Mouse (Mus musculus): ENCODE results near the gene Trim13.

The Trim13 gene

DNA sequence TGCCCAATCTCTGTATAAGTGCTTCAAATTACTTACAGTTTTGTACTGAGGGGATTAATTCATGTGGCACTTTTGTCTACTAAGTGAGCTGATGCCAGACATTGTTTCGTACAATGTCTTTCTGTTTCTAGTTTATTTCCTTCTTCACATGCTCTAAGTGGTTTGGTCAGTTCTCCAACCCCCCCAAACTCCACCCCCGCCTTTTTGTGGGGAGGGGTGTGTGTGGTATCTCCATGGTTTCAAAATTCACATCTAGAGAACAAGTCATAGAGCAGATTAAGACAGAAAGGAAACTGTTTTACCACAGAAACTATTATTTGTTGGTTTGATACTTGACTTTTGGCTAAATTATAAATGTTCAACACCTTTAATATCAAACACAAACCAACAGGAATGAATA lies 22.3 kb downstream of the Trim13 start:
- DNase-seq = no peak

DNA sequence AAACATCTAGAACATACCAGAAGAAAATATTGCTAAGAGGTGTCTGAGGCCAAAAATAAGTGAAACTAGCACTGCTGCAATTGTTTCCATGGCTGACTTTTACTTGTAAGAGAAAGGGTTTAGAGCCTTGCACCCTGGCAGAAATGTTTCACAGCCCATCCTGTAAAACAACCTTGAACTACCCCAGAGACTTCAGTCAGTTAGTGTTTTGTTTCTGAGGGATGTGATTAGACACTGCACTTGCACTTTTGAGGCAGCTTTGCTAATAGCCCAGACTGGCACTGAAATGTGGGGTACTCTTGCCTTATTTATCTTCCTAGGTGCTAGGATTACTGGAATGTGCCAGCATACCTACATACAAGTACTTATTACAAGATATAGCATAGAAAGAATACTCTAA lies 37.9 kb downstream of the Trim13 start:
- no peak for DNase-seq

DNA sequence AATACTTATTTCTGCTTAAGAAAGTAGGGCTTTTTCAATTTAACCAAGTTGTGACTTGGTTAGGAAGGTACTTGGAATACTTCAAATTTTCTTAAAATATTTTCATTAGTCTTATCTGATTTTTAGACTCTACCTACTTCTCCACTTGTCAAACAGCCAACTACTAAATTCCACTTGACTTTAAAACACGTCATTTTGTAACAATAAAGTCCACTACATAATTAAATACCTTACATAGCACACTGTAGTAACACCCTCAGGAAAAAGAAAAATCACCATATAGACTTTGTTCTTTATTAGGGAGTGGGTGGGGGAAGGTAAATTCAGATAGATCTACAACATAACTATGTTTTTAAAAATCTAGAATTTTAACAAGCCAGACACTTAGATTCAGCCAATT lies 44.6 kb downstream of the Trim13 start:
- no peak for DNase-seq

DNA sequence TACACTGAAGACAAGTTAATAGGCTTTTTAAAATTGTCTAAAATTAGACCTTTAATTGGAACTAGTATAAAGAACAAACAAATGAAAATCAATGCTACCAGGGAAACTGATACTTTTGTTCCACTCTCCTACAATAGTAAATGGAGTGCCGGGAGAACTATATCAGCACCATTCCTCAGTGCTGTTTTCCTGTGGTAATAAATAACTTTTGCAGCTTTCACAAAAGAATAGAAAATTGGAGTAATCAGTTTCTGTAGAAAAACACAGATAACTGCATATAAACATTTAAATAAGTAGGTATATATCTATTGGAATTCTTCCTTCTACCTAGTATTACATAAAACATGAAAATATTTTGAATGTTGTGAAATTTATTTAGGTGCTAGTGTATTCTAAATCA lies 47.5 kb downstream of the Trim13 start:
- no peak for DNase-seq

DNA sequence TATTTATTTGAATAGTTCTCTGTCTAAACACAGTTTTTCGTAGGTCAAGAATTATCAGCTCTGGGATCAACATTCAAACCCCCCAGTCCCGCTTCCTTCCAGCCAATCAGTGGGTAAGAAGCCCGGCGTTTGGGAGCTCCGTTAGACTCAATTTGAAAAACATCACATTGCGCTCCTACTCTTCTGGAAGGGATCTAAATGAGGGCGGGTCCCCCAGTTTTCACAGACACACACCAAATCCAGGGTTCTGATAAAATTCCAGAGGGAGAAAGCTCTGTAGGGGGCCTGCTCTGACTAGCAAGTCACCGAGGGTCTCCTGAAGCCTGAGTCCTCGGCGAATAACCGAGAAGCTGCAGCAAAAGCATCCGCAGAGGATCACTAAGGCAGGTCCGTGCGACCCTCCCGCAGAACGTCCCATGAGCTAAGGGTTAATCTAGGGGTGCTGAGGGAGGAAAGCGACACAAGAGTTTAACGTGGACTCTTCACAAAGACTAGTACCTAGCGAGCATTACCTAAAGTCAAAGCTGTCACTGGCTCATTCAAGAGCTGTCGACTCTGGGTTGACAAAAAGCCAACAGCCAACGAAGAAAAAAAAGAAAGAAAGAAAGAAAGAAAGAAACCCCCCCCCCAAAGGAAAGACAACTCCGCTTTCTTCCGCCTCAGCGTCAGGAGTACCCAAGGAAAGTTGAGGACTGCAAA lies 49.3 kb downstream of the Trim13 start:
- peak; percentile 30 for DNase-seq

DNA sequence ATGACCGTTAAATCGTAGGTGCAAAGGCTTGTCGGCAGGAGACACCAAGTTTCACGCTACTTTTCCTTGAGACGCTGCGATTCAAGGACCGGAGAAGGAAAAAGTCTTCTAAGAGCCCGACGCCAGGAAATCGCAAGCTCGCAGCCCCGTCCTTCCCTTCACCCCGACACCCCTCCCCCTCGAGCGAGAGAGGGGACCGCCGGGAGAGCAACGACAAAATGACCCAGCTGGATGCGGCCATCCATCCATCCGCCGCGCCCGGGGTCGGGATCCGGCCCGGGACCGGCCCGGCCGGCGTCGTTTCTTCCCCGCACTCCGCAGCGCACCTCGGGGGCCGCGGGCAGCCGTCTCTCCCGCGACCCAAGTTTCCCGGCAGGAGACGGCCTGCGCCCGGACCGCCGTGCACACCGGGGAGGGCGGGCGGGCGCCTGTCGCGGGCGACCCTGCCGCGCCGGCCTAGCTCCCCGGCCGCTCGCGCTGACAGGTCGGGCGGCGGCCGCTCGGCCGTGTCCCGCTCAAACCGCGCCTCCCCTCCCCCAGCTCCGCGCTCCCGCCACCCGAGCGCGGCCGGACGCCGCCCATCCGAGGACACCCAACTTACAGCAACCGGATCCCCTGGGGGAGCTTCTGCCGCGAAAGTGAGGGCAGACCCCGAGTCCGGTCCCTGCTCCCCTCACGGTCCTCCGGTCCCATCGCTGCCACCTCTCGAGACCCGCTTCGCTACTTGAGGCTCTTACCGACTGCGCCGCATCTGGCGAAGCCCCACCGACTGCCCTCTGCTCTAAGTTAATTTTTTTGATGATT lies 50.0 kb downstream of the Trim13 start:
- DNase-seq = peak; percentile 22

DNA sequence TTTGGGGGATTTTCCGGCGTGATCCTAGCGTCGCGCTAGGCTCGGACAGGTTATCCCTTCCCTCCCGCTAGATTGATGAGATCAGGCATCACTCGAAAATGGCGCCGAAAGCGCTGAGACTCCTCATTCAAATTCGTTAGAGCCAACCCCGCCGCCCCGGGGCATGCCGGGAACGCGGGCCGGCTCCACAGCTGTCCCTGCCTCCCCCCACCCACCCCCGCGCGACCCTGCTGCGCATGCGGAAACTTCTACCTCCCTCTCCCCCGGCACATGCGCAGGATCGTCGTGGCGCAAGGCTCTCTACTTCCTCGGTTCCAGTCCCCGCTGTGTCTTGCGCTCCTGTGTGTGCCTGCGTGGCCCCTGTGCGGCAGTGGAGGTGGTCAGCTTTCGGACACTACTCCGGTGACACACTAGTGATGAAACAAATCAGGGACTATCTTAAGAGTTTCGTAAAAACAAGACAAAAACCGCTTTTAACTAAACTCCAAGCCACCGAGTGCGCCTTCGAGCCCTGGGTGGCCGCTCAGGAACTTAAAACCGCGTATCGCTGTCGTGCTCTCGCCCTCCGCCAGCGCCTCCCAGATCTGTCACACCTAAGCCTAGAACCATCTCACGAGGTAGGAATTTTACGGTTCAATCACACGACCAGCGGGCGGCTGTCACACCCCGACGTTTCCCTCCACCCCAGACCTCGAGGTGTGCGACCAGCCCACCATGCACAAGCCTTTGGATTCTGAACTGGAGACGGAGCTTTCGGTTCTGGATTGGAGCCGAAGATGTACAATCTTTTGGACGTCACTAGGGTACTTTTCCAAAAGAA lies 50.8 kb downstream of the Trim13 start:
- DNase-seq = peak; percentile 95

DNA sequence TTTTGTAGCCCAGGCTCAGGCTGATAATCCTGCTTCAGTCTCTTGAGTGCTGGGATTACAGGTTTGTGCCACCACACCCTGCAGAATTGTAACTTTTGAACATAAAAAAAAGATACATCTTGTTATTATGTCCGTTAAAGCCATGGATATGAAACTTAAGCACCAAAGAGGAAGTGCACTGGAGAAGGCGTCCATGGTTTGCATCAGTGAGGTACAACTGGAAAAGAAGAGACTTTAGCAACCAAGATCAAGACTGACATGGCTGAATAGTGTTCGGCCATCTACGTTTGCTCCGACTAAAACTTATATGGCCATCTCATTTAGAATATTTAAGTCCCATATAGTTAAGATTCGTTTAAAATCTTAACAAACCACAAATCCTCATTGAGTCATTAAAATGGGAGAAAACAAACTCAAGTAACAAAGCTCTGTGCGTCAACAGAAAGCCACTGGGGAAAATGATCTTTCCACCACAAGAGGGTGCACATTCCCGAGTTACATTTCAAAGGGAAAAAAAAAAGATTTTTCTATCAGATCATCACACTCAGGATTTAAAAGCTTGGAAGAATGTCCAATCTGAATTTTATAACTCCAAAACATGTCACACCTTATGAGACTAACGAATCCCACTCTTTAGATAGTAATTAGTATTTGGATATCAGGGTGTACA lies 52.4 kb downstream of the Trim13 start:
- no peak for DNase-seq
